Mouse (Mus musculus): ENCODE results near the gene Rnf223.

GRCm38 (mm10) chr4:156133334-156133733, 3.0 kb downstream of the Rnf223 start:
- TF ChIP-seq GATA1 (IDR thresholded peaks at IDR 0.05; ENCODE audit: borderline replicate concordance, low read length) = no peak
- no peak for TF ChIP-seq FLI1 (IDR thresholded peaks at IDR 0.05; ENCODE audit: low read length)

All from megakaryocyte, embryonic 14.5 days (primary cell).